Mouse (Mus musculus): Measurements from ENCODE around the gene Rnf151.

DNA sequence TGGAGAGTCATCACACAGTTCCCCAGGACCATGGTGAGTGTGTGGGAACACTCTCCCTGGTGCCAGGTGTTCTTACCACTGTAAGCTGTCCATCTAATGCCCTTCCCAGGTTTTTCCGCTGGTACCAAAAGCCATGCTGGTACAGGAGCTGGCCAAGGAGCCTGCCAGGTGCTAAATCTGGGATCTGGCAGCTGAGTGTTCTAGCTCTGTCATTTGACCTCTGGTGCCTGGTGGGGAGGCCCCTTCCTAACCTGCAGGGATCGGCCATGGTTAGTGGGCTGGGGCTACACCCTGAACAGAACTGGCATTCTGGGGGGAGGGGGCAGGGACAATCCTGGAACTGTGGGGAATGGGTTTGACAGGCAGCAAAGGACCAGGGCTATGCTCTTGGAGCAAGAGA is 9.8 kb upstream of the Rnf151 start, which contains the start of gene Rpl3l:
- TF ChIP-seq CTCF (IDR thresholded peaks at IDR 0.05; ENCODE audit: low read depth, low read length) = no peak
- no peak for TF ChIP-seq POLR2A (IDR thresholded peaks at IDR 0.05; ENCODE audit: extremely low read depth, insufficient read depth, low read length)
